Mouse (Mus musculus): ENCODE measurements at regions not wholly inside any gene's neighbourhood (a gene's known extent, or its start where the extent isn't known, plus 50 kb on each side); places are given as distances from the start of the nearest gene placed in this dataset.

- no peak for TF ChIP-seq GATA2 (IDR thresholded peaks at IDR 0.05; ENCODE audit: borderline replicate concordance, low read depth, low read length)
- TF ChIP-seq CTCF (IDR thresholded peaks at IDR 0.05; ENCODE audit: low read depth, low read length), result no peak
- no peak for TF ChIP-seq GATA1 (IDR thresholded peaks at IDR 0.05; ENCODE audit: borderline replicate concordance, low read length)
- no peak for TF ChIP-seq TAL1 (conservative IDR thresholded peaks at IDR 0.05; ENCODE audit: low read depth, low read length)
- ATAC-seq (ENCODE audit: extremely low read depth, insufficient number of reproducible peaks, low FRiP score, poor library complexity, severe bottlenecking) (no peak), DNase-seq (ENCODE audit: low spot score) (no peak)
- no peaks in the 10 kb centered on the region for H3K36me3 ChIP-seq (replicated peaks)
- H3K9me3 ChIP-seq (replicated peaks), result no peaks in the 10 kb centered on the region
- H3K27me3 ChIP-seq (ENCODE audit: insufficient read depth, low read length), result peaks cover 22% of the 10 kb centered on the region
- H3K4me1 ChIP-seq (ENCODE audit: insufficient read depth, low read depth, low read length), result no peaks in the 10 kb centered on the region
- H3K4me3 ChIP-seq (ENCODE audit: low read depth, low read length), result no peak overlapping the region
Observed at GRCm38 (mm10) chr14:46317406-46318045, 61.7 kb upstream of the Gm15217 start.

- Histone ChIP-seq H3K9me3 (replicated peaks) (no peaks in the 10 kb centered on the region), H3K4me1 (ENCODE audit: insufficient read depth, low read depth, low read length) (no peaks in the 10 kb centered on the region), H3K4me3 (ENCODE audit: low read depth, low read length) (no peak overlapping the region), H3K27me3 (ENCODE audit: insufficient read depth, low read length) (peaks cover 4% of the 10 kb centered on the region; the same call in 1 of the 2 replicates), H3K36me3 (replicated peaks) (no peaks in the 10 kb centered on the region)
- TF ChIP-seq GATA2 (IDR thresholded peaks at IDR 0.05; ENCODE audit: borderline replicate concordance, low read depth, low read length) (no peak), CTCF (IDR thresholded peaks at IDR 0.05; ENCODE audit: low read depth, low read length) (no peak), TAL1 (conservative IDR thresholded peaks at IDR 0.05; ENCODE audit: low read depth, low read length) (no peak), POLR2AphosphoS5 (IDR thresholded peaks at IDR 0.05; ENCODE audit: insufficient replicate concordance, low read depth, low read length) (no peak), GATA1 (IDR thresholded peaks at IDR 0.05; ENCODE audit: borderline replicate concordance, low read length) (no peak)
- ATAC-seq (ENCODE audit: extremely low read depth, insufficient number of reproducible peaks, low FRiP score, poor library complexity, severe bottlenecking) (no peak), DNase-seq (ENCODE audit: low spot score) (no peak)
Observed at GRCm38 (mm10) chr14:46328064-46328463, 51.1 kb upstream of the Gm15217 start.

All from G1E (cell line).